Mouse (Mus musculus): ENCODE measurements at regions not wholly inside any gene's neighbourhood (a gene's known extent, or its start where the extent isn't known, plus 50 kb on each side); places are given as distances from the start of the nearest gene placed in this dataset.
"Not testable (repeated sequence)": the region's sequence is repeated elsewhere in the genome, so short reads cannot be mapped to it uniquely, and the experiment has no call there.

- peak; percentile 48 for DNase-seq (ENCODE audit: low read depth)
These were observed 58.4 kb downstream of the Ly6f start for GRCm38 (mm10) chr15:75326586-75326985.

GRCm38 (mm10) chr15:75356050-75356735, 88.0 kb downstream of the Ly6f start:
- no peak for DNase-seq (ENCODE audit: low read depth)

- no peak for DNase-seq (ENCODE audit: low read depth)
These were observed 103.4 kb downstream of the Ly6f start for GRCm38 (mm10) chr15:75371618-75372017.

- DNase-seq (ENCODE audit: low read depth), result no peak
These were observed 108.3 kb downstream of the Ly6f start for GRCm38 (mm10) chr15:75376391-75377100.

- no peak for DNase-seq (ENCODE audit: low read depth)
These were observed 109.9 kb downstream of the Ly6f start for GRCm38 (mm10) chr15:75378136-75378535.

- DNase-seq (ENCODE audit: low read depth), result peak; percentile 3
These were observed 111.6 kb downstream of the Ly6f start for GRCm38 (mm10) chr15:75379867-75380266.

GRCm38 (mm10) chr15:75382191-75382950, 114.2 kb downstream of the Ly6f start:
- DNase-seq (ENCODE audit: low read depth), result no peak

GRCm38 (mm10) chr15:75392924-75393464, 124.8 kb downstream of the Ly6f start:
- not testable (repeated sequence) for DNase-seq (ENCODE audit: low read depth)

GRCm38 (mm10) chr15:75397276-75397675, 129.1 kb downstream of the Ly6f start:
- no peak for DNase-seq (ENCODE audit: low read depth)

Data from NIH3T3 (cell line).